Mouse (Mus musculus) forebrain, embryonic 16.5 days (tissue): Measurements from ENCODE around the gene Olfr291. TPM values are rescaled to one million over a fixed set of nuclear protein-coding genes. Genes with fewer than 3 reads are reported as not detected.

Source experiments
- ATAC-seq: fragments of 200-750 bp; cut with Nextera tagmentation; 2 replicates; pipeline ENCODE4 v1.8.0; 2017; ENCODE audit warnings: mild to moderate bottlenecking, moderate library complexity
- H3K27ac ChIP-seq: fragments of 300-500 bp; sonication (generic); 2 replicates; pipeline ENCODE4 v1.5.1; 2014; ENCODE audit warnings: low read length, control low read depth
- H3K27me3 ChIP-seq: fragments of 300-500 bp; sonication (generic); replicated peaks from 2 replicates; pipeline ENCODE4 v1.6.1; 2014; ENCODE audit warnings: low read length; ENCODE audit not compliant: control insufficient read depth, insufficient read depth
- H3K36me3 ChIP-seq: fragments of 300-500 bp; sonication (generic); 2 replicates; pipeline ENCODE4 v1.6.1; 2014; ENCODE audit not compliant: control insufficient read depth, insufficient read depth
- H3K4me1 ChIP-seq: fragments of 300-500 bp; sonication (generic); replicated peaks from 2 replicates; pipeline ENCODE4 v1.6.1; 2014; ENCODE audit warnings: low read length; ENCODE audit not compliant: control insufficient read depth, insufficient read depth
- H3K4me2 ChIP-seq: fragments of 300-500 bp; sonication (generic); 2 replicates; pipeline ENCODE4 v1.6.1; 2014; ENCODE audit warnings: mild to moderate bottlenecking, low read length, control low read depth
- H3K4me3 ChIP-seq: fragments of 300-500 bp; sonication (generic); replicated peaks from 2 replicates; pipeline ENCODE4 v1.5.1; 2014; ENCODE audit warnings: mild to moderate bottlenecking, low read length, control low read depth
- H3K9ac ChIP-seq: fragments of 300-500 bp; sonication (generic); replicated peaks from 2 replicates; pipeline ENCODE4 v1.6.1; 2014; ENCODE audit warnings: low read depth, low read length, control low read depth
- H3K9me3 ChIP-seq: fragments of 300-500 bp; sonication (generic); 2 replicates; pipeline ENCODE4 v1.6.1; 2016; ENCODE audit warnings: low read length; ENCODE audit not compliant: control insufficient read depth
- WGBS: fragments of 180-500 bp; shearing (Covaris S2); extraction: QIAGEN DNeasy Blood & Tissue Kit; methylation state at CpG from one replicate; pipeline ENCODE4 v1.1.7; 2014; 5-methylcytosine and 5-hydroxymethylcytosine counted together
- polyA plus RNA-seq: library from polyadenylated mRNA; unstranded; fragments of >200 nt; fragmentation: Nextera tagmentation; extraction: Ambion mirVana; gene quantifications from 2 replicates; pipeline ENCODE4 v1.2.1, GENCODE M21; 2015

Gene Olfr291
- polyA plus RNA-seq: not detected in 2 replicates

DNA sequence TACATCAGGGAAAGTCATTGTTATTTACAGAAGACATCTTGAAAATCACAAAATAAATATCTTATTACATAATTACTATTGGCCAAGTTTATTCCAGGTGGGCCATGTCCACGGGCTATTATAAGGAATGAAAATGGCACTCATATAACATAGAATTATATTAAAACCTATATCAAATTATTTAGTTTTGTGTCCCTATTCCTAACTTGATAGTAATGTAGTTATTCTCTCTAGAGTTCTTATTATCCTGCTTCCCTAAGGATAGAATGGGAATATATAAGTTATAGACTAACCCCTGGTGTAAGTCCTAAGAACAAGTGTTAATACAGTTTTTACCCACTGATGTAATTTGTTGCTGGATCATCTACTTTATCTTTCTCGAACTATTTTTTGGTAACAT, at the start of gene Olfr291:
Gene Olfr291, plus strand, starts transcription at position 301 of the 400 bp plus-strand sequence.
- Histone ChIP-seq H3K36me3 (no peaks in the 10 kb centered on the region), H3K4me1 (no peaks in the 10 kb centered on the region), H3K9me3 (no peaks in the 10 kb centered on the region), H3K4me3 (no peak within 1 kb of the TSS), H3K27ac (no peak within 1 kb of the TSS), H3K4me2 (no peak within 1 kb of the TSS), H3K27me3 (no peaks in the 10 kb centered on the region), H3K9ac (no peak within 1 kb of the TSS)
- WGBS: 85% methylated on average over 2 of the region's 2 CpGs
- ATAC-seq: no peak

DNA sequence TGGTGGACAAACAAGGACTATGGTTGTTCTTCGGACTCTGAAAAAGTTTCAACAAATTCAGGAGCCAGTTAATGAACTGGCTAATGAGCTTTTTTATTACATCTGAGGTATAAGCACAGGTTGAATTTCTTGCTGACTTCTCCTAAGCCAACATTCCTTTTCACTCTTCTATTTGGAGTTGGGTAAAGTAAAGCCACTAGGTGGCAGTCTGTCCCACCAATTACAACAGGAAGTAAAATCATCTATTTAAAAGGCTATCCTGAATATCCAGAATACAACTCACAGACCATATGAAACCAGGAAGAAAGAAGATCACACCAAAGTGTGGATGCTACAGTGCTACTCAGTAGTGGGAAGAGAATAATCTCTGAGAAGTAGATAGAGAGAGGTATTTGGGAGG, 48.1 kb upstream of the Olfr291 start:
- no peaks in the 10 kb centered on the region for H3K4me1 ChIP-seq
- 37% methylated on average over 1 of the region's 1 CpGs for WGBS
- no peak for ATAC-seq

DNA sequence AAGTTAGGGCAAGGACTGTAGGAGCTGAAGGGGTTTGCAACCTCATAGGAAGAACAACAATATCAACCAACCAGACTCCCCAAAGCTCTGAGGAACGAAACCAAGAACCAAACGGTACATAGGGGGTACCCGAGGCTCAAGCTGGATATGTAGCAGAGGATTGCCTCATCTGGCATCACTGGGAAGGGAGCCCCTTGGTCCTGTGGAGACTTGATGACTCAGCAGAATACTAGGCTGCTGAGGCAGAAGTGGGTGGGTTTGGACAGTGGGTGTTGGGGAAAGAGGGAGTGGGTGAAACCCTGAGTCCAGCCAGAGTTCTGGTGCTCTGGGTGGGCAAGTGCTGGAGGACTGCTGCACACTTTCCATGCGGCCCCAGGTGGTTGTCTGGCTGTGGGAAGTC, 47.2 kb upstream of the Olfr291 start:
- Histone ChIP-seq H3K4me1 (no peaks in the 10 kb centered on the region), H3K9me3 (no peaks in the 10 kb centered on the region), H3K27ac (no peak overlapping the region), H3K27me3 (no peaks in the 10 kb centered on the region), H3K36me3 (no peaks in the 10 kb centered on the region), H3K9ac (no peak overlapping the region), H3K4me2 (no peak overlapping the region), H3K4me3 (no peak overlapping the region)
- ATAC-seq: no peak
- WGBS: 83% methylated on average over 4 of the region's 4 CpGs

More for the DNA sequence above, 48.1 kb upstream of the Olfr291 start:
- Histone ChIP-seq H3K4me2 (no peak overlapping the region), H3K27ac (no peak overlapping the region), H3K27me3 (no peaks in the 10 kb centered on the region), H3K4me3 (no peak overlapping the region), H3K9ac (no peak overlapping the region), H3K36me3 (no peaks in the 10 kb centered on the region), H3K9me3 (no peaks in the 10 kb centered on the region)

DNA sequence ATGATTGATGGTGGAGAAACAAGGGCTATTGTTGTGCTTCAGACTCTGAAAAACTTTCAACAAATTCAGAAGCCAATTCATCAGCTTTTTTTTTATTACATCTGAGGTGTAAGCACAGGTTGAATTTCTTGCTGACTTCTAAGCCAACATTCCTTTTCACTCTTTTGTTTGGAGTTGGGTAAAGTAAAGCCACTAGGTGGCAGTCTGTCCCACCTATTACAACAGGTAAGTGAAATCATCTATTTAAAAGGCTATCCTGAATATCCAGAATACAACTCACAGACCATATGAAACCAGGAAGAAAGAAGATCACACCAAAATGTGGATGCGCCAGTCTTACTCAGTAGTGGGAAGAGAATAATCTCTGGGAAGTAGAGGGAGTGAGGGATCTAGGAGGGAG, 31.2 kb downstream of the Olfr291 start:
- H3K36me3 ChIP-seq: no peaks in the 10 kb centered on the region
- no peak overlapping the region for H3K4me3 ChIP-seq
- no peak overlapping the region for H3K9ac ChIP-seq
- WGBS: 65% methylated on average over 1 of the region's 1 CpGs
- no peak for ATAC-seq
- no peak overlapping the region for H3K4me2 ChIP-seq
- no peaks in the 10 kb centered on the region for H3K27me3 ChIP-seq
- H3K9me3 ChIP-seq: no peaks in the 10 kb centered on the region
- no peak overlapping the region for H3K27ac ChIP-seq
- H3K4me1 ChIP-seq: no peaks in the 10 kb centered on the region

Other genes with a start within 250 kb of the Olfr291 start
- 8.3 and 10.1 TPM in 2 replicates for gene Fah, start 246.8 kb upstream of the Olfr291 start, polyA plus RNA-seq
- 195 and 198 TPM in 2 replicates for gene Zfand6, start 163.6 kb upstream of the Olfr291 start, polyA plus RNA-seq
- not detected in 2 replicates for gene Vmn2r65, start 110.6 kb downstream of the Olfr291 start, polyA plus RNA-seq
- gene Vmn2r66, start 158.7 kb downstream of the Olfr291 start, polyA plus RNA-seq: not detected in 2 replicates